Mouse (Mus musculus): ENCODE measurements around the gene Zdhhc9.
"Not testable (repeated sequence)": the region's sequence is repeated elsewhere in the genome, so short reads cannot be mapped to it uniquely, and the experiment has no call there.

The Zdhhc9 gene

DNA sequence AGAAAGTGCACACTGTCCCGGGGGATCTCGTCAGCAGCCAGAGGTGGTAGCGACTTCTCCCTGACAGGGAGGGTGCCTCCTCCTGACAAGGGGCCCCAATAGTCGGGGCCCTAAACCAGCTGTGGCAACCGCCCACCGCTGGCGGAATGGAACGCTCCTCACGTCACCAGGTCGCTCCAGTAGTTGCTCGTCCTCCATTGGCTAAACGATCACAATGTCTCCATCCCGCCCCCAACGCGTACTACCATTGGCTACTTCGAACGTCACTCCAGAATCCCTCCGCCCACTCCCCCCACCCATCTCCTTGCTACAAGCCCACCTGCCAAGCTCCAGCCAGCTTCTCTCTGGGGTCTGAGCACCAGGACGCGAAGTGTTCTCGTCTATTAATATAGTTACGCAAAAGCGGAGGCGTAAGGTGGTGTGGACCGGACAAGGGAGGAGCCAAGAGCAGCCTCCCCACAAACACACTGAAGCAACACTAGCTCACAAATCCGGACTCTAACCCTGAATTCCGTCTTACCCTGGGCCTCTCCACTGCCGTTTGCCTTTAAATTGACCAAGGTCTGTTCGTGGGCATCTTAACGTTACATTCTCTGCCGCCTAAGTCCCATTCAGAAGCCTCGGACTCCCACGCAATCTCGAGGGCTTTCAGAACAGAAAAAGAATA, at the start of gene Zdhhc9:
Zdhhc9 (minus strand) TSS at position 360 of the 667 bp plus-strand sequence.
- DNase-seq (ENCODE audit: low spot score) = peak; percentile 81

DNA sequence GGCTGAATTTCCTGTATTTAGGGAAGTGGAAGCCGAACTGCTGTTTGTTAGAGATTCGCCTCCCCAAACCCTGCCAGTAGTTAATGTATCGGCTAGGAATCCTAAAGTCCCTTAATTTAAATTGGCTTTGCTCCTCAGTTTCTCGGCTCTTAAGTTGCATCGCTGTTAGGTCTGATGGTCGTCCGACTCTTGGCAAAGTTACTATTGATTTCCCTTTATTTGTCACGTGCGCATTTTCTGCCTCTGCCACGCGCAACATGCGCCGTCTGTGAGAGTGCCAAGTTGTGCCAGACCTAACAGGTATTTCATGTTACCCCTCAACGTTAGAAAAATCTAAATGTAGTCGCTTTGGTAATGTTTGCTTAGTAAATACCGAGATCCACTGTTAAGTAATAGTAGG, 48.3 kb upstream of the Zdhhc9 start:
- DNase-seq (ENCODE audit: low spot score) = peak; percentile 14

DNA sequence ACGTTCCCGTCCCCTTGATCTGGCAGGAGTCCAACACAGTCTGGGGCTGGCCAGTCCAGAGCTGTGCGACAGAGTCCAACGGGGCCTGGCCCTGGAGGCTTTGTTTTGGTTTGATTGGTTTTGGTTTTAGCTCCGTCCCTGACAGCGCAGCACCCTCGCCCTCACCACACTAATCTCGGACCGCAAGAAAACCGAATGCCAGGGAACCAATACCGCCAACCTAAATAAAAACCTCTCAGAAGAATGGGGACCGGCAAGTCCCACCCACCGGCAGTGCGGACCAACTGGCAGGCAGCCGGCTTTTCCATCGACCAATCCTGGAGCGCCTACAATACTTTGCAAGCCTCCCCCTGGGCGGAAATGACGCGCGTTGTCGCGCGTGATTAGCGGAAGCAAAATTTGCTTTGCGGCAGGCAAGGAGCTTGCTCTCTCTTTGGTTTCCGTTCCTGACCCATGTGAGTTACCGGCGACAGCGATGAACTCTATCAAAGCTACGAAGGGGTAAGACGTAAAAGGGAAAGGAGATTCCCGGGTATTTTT, 47.9 kb upstream of the Zdhhc9 start, which contains the start of gene Utp14a:
Utp14a (plus strand) TSS at position 395 of the 540 bp plus-strand sequence.
- peak; percentile 96 for DNase-seq (ENCODE audit: low spot score)

DNA sequence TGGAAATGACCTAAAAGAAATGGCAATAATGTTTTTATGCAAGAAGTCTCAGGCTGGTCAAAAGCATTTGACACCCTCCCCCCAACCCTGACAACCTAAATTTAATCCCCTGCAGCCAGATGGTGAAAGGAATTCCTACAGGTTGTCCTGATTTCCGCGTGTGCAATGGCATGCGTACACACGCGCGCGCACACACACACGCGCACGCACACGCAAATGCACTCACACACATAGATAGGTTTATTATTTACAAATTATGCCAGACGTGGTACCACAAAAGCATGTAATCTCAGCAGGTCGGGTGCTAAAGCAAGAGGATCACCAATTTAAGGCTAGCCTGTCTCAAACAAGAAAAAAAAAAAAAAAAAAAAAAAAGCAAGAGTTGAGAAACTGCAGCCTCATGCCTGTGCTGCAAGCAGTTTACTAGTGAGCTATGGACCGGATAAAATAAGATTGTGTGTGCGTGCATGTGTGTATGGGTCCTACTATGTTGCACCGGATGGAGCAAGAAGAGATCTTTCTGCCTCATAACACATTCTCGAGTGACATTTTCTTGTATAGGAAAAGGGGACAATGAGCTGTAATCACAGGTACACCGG, 47.3 kb upstream of the Zdhhc9 start:
- DNase-seq (ENCODE audit: low spot score) = peak; percentile 20

DNA sequence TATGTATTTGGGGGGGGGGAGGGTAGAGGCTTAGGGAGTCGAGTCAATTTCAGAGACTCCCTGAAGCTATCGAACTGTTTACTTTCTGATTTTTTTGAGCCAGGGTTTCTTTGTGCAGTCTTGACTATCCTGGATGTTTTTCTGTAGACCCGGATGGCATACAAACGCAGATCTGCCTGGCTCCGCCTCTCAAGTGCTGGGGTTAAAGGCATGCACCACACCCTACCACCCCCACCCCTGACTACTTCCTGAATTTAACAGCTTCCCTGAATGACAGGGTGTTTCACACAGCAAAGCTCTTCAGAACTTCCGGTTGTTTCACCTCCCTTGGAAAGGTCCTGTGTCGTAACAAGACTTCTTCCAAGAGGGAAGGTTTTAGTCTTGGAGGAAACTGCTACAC, 25.7 kb upstream of the Zdhhc9 start:
- no peak for DNase-seq (ENCODE audit: low spot score)

DNA sequence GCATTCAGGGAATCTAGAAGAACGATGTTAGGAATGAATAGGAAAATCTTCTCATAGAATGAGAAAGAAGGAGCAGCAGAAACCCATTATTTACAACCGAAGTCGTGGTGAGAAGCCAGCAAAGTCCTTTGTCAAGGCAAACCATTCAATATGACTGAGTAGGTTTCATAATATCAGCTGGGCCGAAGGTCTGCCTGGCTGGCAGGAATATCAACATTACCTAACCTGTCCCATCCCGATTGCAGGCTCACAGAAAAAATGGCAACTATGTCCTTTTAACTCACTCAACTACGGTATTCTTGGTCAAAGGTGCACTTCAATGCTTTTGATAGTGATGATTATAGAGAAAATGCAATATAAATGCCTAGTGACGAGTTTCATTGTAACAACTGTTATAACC, 17.5 kb upstream of the Zdhhc9 start:
- no peak for DNase-seq (ENCODE audit: low spot score)

DNA sequence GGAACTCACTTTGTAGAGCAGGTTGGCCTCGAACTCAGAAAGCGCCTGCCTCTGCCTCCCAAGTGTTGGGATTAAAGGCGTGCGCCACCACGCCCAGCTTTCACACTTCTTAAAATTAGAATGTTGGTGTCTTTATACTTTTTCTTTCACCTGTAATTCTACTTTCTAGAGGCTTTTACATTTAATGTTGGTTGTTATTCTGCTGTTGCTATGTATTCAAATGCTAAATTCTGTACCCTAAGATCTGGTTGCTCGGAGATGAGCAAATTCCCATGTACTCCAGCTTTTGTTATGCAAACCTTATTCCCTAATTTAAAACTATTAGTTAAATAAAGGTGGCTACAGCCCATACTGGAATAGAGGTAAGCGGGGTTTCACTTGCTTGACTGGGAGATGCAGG, 14.0 kb upstream of the Zdhhc9 start:
- DNase-seq (ENCODE audit: low spot score) = no peak

DNA sequence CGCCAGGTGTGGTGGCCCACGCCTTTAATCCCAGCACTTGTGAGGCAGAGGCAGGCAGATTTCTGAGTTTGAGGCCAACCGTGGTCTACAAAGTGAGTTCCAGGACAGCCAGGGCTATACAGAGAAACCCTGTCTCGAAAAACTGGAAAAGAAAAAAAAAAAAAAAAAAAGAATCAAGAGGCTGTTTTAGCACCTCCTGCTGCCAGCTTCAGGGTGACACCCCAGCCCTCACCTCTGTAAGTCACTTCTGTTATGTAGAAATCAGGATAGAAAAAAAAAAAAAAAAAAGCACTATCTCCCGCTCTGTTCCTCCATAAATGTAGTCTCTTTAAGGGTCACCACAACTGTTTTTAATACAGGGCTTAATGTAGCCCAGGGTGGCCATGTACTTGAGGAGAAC, 10.8 kb upstream of the Zdhhc9 start:
- no peak for DNase-seq (ENCODE audit: low spot score)

DNA sequence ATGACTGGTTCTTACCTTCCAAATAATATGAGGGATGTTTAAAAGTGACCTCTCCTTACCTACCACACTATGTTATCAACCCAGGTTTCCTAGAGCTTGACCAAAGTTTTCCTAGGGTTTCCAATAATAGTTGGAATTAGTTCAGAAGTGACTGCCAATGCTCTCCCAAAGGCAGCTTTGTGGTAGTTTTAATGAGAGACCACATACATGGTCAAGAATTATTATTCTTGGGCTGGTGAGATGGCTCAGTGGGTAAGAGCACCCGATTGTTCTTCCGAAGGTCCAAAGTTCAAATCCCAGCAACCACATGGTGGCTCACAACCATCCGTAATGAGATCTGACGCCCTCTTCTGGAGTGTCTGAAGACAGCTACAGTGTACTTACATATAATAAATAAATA, 1.1 kb upstream of the Zdhhc9 start:
- not testable (repeated sequence) for DNase-seq (ENCODE audit: low spot score)

DNA sequence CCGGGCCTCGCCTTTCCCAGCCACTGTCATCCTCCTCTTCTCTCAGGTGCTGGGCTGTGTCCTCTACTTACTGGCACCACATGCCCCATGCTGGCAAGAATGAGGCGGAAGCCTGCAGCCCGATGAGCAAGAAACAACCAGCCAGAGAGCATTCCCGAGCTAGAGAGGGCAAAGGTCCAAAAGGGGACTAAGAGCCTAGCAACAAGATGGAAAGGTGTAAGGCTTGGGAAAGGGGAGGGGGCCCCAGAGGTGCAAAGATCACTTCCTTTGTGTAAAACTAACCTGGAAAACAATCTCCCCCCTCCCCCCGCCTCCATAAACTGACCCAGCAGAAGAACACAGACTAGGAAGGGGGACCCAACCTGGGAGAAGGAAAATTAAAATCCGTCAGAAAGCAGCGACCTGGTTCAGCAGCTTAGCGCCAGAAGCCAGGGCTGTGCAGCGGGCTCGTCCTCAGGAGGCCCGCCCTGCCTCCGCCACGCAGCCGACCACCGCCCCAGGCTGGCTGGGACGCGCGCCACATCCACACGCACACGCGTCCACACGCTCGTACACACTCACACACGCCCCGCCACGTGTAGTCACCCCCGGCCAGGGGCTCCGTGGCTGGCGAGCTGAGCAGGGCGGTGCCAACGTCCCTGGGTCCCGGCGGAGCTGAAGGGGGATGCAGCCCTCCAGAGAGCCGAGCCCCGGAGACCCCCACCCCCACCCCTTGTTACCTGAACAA, 754 bp downstream of the Zdhhc9 start:
- DNase-seq (ENCODE audit: low spot score) = peak; percentile 30

DNA sequence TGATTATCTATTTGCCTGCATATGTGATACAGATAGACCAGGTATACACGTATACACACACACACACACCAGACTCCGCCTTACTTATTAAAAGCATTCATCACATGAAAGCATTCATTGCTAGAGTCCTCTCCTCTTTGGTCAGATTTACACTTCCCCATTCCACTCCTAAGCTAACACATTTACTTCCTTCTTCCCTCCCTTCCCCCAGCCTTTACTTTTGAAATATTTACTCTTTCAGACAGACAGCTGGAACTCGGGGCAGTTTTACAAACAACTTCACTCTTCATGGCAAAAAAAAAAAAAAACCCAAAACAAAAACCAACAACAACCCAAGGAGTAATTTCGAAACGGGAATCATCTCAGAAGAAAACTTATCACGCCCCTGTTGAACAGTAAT, 4.2 kb downstream of the Zdhhc9 start:
- DNase-seq (ENCODE audit: low spot score) = no peak

DNA sequence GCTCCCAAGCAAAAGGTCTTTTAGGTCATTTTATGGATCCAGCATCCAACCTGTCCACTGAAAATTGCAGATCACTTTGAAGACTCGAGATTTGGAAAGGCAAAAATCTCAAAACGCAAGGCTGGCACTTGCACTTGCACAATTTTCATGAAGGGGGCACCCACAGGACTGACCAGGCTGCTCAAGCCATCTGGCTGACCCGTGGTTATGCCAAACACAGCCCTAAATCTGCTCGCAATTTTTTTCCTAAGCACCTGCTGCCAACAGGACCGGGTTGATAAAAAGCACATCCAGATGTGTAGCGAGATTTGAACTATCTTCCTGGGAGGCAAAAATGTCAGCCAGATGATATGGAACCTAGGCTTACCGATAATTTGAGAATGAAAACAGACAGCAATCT, 4.9 kb downstream of the Zdhhc9 start:
- DNase-seq (ENCODE audit: low spot score) = no peak

DNA sequence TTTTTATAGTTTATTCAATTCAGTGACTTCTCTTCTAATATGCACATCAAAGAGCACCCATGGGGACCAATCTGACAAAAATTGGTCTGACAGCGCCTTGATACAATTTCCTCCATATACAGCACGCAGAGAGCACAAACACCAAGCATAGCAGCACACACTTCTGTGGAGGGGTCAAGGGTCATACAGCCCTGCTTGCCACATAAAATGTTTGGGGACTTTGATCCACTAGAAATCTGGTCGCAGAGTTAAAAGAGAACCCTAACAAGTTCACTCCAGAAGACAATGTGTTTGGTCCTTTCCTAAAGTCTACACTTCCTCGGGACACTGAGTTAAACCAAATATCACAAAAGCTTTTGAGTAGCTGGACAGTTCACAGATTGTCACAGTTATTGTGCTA, 5.7 kb downstream of the Zdhhc9 start:
- DNase-seq (ENCODE audit: low spot score) = no peak

DNA sequence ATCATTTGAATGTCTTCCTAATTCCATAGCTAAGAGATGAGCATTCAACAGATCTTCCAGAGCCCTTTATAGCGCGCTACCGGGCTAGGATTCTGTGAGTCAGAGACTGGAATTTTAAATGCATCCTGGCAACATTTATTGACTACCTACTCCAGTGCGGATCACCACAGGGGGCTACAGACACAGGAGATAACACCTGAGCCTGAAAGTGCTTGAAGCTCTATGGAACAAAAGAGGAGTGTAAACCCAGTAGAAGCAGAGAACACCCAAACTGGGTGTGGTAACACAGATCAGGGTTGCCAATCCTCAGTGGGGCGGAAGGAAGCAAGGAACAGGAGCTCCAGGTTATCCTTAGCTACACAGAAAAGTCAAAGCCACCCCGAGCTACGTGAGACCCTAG, 6.2 kb downstream of the Zdhhc9 start:
- no peak for DNase-seq (ENCODE audit: low spot score)

DNA sequence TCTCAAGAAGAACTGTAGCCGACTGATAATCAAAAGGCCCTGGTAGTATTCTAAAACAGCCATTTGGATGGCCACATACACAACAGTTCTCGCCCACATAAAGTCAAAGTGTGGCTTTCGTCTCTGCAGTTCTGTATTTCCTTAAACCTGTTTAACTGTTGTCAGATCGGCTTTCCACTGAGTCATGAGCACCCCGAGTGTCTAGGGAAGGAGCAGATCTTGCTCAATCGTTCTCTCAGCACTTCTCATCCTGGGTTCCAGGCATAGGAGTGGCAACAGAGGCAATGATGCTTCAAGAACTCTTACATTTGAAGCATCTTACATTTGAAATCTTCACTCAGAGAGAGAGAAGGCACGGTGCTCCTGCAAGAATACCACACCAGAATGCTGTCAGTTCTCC, 6.7 kb downstream of the Zdhhc9 start:
- no peak for DNase-seq (ENCODE audit: low spot score)

DNA sequence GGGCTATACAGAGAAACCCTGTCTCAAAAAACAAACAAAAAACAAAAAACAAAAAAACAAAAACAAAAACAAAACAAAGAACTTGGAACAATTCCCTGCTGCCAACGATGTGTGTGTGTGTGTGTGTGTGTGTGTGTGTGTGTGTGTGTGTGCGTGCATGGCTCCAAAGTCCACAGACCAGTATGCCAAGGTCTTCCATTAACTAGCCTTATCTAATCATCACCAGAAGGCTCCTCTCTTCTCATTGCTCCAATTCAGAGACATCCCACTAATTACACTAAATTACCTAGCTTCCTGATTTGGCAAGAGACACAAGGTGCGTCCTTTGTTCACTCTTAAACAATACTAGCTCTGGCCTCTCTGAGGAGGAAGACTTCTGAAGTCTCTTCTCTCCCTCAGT, 8.0 kb downstream of the Zdhhc9 start:
- DNase-seq (ENCODE audit: low spot score) = no peak

DNA sequence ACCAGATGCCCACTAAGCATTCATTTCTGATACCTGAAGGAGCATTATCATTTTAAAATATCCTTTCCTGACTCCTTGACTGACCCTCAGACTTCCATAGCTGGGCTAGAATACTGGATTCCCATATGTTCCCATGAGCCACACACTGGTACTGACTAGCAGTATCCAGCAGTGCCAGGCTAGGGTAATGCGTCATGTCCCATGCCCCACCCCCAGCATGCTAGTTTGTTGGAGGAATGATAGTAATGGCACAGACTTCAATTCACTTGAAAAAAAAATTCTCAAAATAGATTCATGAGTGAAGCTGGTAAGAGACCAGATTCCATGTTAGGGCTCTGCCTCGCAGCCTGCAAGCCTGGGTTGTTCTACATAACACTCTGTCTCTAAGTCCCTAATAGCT, 9.7 kb downstream of the Zdhhc9 start:
- DNase-seq (ENCODE audit: low spot score) = no peak

DNA sequence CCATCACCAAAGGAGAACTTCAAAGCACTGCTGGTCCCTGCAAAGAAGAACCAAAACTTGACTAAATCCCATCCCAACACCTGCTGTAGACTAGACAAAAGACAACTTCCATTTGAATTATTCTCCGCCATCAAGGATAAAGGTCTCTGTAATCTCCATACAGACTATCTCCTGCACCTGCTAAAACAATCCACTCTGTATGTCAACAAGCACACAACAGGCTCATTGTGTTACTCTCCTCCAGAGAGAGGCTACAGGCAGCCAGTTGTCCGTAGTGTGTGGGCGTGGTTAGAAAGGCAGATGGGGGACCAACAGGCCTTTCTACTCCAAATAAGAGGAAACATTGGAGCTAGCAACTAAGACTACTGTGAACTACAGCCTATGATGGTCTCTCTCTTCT, 10.8 kb downstream of the Zdhhc9 start:
- DNase-seq (ENCODE audit: low spot score) = no peak

DNA sequence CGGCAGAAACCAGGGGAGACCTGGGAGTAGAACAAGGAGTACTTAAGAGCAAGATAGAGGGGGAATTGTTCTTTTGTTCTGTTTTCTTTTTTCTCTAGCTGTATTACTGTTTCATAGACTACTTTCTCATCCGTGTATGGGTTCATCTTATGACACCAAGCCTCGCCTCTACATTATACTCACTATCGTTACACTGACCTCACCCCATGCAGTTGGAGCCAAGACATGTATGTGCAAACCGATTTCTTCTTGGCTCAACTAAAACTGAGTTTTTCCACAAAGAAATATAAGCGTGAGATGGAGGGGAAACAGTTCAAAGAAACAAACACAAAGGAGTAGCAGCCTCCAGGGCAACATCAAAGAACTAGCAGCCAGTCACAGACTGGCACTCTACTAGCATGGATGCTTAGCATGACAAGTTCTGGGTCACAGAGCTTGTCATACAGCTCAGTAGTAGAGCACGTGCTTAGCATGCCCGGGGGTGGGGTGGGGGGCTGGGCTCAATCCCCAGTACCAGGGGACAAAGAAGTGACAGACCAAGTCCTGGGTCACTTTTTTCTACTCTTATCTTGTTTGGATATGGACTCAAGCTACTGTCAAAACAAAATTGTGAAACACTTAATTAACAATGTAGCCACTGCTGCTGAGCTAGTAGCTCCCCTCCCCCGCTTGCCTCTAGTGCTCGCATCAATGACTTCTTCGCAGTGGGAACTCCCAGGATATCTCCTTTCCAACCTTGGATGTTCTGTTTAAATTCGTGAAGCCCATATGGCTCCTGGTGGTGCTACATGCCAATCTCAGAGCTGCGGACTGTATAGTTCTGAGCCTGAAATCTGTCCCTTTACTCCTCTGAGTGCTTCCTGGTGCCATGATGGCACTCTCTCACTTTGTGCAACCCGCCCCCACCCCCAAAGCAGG, 15.2 kb downstream of the Zdhhc9 start:
- no peak for DNase-seq (ENCODE audit: low spot score)

DNA sequence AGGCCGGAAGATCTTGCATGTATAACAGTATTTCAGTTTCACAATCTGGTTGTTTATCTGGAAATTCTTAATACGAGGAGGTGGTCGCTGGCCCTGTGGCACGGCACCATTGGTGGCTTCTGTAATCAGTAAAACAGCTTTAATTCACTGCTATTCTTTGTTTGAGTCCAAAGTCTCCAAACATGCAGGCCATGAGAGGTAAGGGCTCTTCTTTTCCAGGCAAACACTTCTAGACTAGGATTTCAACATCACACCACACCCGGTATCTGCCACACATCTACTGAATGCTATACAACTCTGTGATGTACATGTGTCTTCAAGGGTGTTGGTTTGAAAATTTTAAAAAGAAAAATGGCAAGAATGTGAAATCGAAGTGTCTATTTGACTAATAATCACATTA, 17.4 kb downstream of the Zdhhc9 start:
- no peak for DNase-seq (ENCODE audit: low spot score)

DNA sequence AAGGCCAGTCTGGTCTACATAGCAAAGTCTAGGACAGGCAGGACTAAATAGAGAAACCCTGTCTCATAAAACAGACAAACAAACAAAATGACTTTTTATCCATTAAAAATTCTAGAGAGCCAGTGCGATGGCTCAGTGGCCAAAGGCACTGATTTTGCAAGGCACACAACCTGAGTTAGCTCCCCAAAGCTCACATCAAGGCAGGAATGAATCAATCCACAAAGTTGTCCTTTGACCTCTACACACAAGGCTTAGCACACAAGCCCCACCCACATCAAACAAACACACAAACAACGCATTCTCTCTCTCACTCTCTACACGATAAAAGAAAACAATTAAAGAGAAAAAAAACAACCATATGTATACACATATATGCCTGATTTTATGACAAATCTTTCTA, 24.0 kb downstream of the Zdhhc9 start:
- no peak for DNase-seq (ENCODE audit: low spot score)

DNA sequence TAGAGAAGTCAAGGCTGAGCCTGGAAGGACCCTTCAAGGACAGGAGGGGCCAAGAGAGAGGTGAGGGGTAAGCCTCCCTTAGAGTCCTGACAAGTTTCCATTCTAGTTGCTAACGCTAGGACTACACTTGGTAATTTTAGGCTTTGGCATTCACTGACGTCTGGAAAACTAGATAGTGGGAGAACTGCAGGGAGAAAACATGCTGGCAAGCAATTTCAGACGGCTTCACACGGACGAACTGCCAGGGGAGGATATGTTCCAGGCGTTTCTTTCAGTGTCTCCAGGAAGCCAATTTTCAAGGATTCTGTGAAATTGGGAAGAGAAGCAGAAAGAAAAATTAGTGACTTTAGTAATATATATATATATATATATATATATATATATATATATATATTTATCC, 26.8 kb downstream of the Zdhhc9 start:
- DNase-seq (ENCODE audit: low spot score) = no peak

Data from MN1 (cell line).